Mouse (Mus musculus) heart, adult 2 months (tissue): ENCODE data around the gene Cyth4. TPM values are rescaled to one million over a fixed set of nuclear protein-coding genes. Genes with fewer than 3 reads are reported as not detected.

ENCODE experiments used
- DNase-seq, 2 experiments: peaks; one replicate each; pipeline ENCODE4 v3.0.0; 2021
- H3K27ac ChIP-seq: fragments of 200-600 bp; 2 replicates; pipeline ENCODE4 v1.8.1; 2022
- H3K27me3 ChIP-seq: fragments of 200-500 bp; 2 replicates; pipeline ENCODE4 v1.6.1; 2012; ENCODE audit warnings: mild to moderate bottlenecking, low read length, inconsistent platforms, mixed read lengths; ENCODE audit not compliant: control insufficient read depth, insufficient read depth
- H3K36me3 ChIP-seq: fragments of 200-500 bp; 2 replicates; pipeline ENCODE4 v1.6.1; 2012; ENCODE audit warnings: low read length, inconsistent platforms; ENCODE audit not compliant: control insufficient read depth, insufficient read depth
- H3K4me1 ChIP-seq: fragments of 200-500 bp; 2 replicates; pipeline ENCODE4 v1.6.1; 2011; ENCODE audit warnings: low read length; ENCODE audit not compliant: control insufficient read depth, insufficient read depth
- H3K4me3 ChIP-seq: fragments of 200-600 bp; 2 replicates; pipeline ENCODE4 v1.8.1; 2022
- H3K79me2 ChIP-seq: fragments of 200-500 bp; replicated peaks from 2 replicates; pipeline ENCODE4 v1.6.1; 2012; ENCODE audit warnings: mild to moderate bottlenecking, inconsistent platforms, low read length, moderate library complexity, mixed read lengths; ENCODE audit not compliant: control insufficient read depth, insufficient read depth
- H3K9ac ChIP-seq: fragments of 200-500 bp; 2 replicates; pipeline ENCODE4 v1.6.1; 2012; ENCODE audit warnings: low read depth, mild to moderate bottlenecking, control low read depth, inconsistent platforms, low read length, mixed read lengths
- CTCF ChIP-seq: fragments of 200-600 bp; IDR thresholded peaks from 2 replicates; pipeline ENCODE4 v1.8.1; 2022; ENCODE audit warnings: antibody characterized with exemption, mild to moderate bottlenecking, moderate library complexity
- EP300 ChIP-seq: fragments of 200-500 bp; IDR thresholded peaks from 2 replicates; pipeline ENCODE4 v1.6.1; 2011; ENCODE audit warnings: low read depth, low read length, control low read depth; ENCODE audit not compliant: insufficient read depth
- POLR2A ChIP-seq: fragments of 200-500 bp; IDR thresholded peaks from 2 replicates; pipeline ENCODE4 v1.6.1; 2011; ENCODE audit warnings: mild to moderate bottlenecking, low read depth, low read length, control low read depth; ENCODE audit not compliant: insufficient read depth
- WGBS: fragments of 180-500 bp; shearing (Covaris S2); methylation state at CpG from one replicate; pipeline ENCODE4 v1.1.7; 2018; 5-methylcytosine and 5-hydroxymethylcytosine counted together
- intact Hi-C: fragments of 180-260 bp; cut with DNase I; formaldehyde crosslinking; loops from one replicate; pipeline ENCODE4 v1.15.1; 2025
- polyA plus RNA-seq: library from polyadenylated mRNA; depleted of rRNA; stranded (reverse); fragments of >200 nt; gene quantifications from 2 replicates; pipeline ENCODE4 v1.2.3, GENCODE M21; 2012
- total RNA-seq, 2 experiments: library from RNA; stranded (reverse); gene quantifications; 2 replicates each; pipeline ENCODE4 v1.2.3; 2021

The Cyth4 gene
- total and polyA plus RNA-seq, 3 experiments = 6.1 to 12.8 (median 6.7) TPM

DNA sequence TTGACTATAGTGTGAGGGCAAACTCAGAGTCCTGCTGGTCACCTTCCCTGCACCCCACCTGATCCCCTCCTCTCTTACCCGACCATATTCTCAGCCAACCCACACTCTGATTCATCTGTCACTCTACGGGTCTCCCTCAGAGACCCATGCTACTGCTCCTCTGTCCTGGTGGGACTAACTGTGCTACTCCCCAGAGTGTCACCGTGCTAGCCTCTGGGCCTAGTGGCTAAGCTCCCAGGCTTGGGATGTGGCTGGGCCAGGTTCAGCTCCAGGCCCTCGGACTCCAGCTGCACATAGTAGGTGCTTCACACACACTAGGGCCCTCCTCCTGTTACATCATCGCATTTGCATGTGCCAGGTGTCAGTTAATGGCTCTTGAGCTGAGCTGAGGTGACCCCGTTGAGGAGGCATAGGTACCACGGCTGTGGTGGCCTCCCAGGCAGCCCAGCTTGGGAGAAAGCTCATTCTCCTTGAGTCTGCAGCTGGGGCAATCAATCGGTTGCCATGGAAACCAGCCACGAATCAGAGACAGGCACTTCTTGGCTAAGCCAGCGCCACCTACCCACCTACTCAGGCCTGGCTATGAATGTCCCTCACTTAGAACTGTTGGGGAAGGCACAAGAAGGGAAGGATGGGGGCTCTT, 37.4 kb downstream of the Cyth4 start:
- H3K27me3 ChIP-seq = 0 out of 2 replicates have a peak, but pooled peaks cover 2% of the 10 kb centered on the region
- no peak overlapping the region for H3K27ac ChIP-seq
- no peaks in the 10 kb centered on the region for H3K79me2 ChIP-seq
- DNase-seq = no peak
- WGBS = 54% methylated on average over 10 of the region's 10 CpGs
- no peak overlapping the region for H3K4me3 ChIP-seq
- H3K36me3 ChIP-seq = no peaks in the 10 kb centered on the region
- no peaks in the 10 kb centered on the region for H3K4me1 ChIP-seq
- intact Hi-C loops = no loop called here
- no peak overlapping the region for H3K9ac ChIP-seq
- TF ChIP-seq POLR2A = no peak
- no peak for TF ChIP-seq CTCF
- TF ChIP-seq EP300 = no peak

- H3K27me3 ChIP-seq = 0 out of 2 replicates have a peak, but pooled peaks cover 2% of the 10 kb centered on the region
- whole genome bisulfite sequencing = 25% methylated on average over 7 of the region's 7 CpGs
- H3K27ac ChIP-seq = no peak overlapping the region
Observed at GRCm38 (mm10) chr15:78635231-78635630, 38.4 kb downstream of the Cyth4 start.

DNA sequence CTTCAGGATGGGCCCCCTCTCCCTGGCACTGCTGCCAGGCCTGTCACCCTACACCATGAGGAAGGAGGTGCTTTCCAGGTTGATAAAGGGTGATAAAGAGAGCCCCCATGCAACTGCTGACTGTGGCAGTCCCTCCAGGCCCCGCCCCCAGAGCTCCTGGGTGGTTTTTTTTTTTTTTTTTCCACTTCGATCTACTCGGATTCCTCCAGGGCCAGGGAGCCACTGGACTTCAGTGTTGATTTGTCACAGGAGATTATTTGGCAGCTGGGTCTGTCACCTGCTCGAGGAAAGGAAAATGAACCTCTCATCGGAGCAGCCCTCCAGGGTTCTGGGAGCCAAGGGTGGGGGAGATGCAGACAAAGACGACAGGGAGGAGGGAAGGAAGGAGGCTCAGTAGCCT, 46.8 kb downstream of the Cyth4 start:
- WGBS = 19% methylated on average over 6 of the region's 6 CpGs
- no peak for DNase-seq
- Histone ChIP-seq H3K4me1 (no peaks in the 10 kb centered on the region), H3K4me3 (no peak overlapping the region), H3K27ac (no peak overlapping the region), H3K36me3 (no peaks in the 10 kb centered on the region), H3K9ac (no peak overlapping the region), H3K79me2 (no peaks in the 10 kb centered on the region), H3K27me3 (no peaks in the 10 kb centered on the region)
- TF ChIP-seq EP300 (no peak), CTCF (no peak), POLR2A (no peak)
- intact Hi-C loops = no loop called here

More at GRCm38 (mm10) chr15:78635231-78635630, 38.4 kb downstream of the Cyth4 start:
- no peak overlapping the region for H3K4me3 ChIP-seq
- H3K9ac ChIP-seq = no peak overlapping the region
- intact Hi-C loops = no loop called here
- no peaks in the 10 kb centered on the region for H3K36me3 ChIP-seq
- H3K79me2 ChIP-seq = no peaks in the 10 kb centered on the region
- H3K4me1 ChIP-seq = no peaks in the 10 kb centered on the region
- DNase-seq = peak; percentile 41 to 51
- no peak for TF ChIP-seq POLR2A
- no peak for TF ChIP-seq EP300
- no peak for TF ChIP-seq CTCF

- H3K4me3 ChIP-seq = no peak overlapping the region
- H3K4me1 ChIP-seq = no peaks in the 10 kb centered on the region
- no peak for DNase-seq
- H3K79me2 ChIP-seq = no peaks in the 10 kb centered on the region
- 40% methylated on average over 8 of the region's 8 CpGs for WGBS
- H3K27ac ChIP-seq = no peak overlapping the region
- no peaks in the 10 kb centered on the region for H3K27me3 ChIP-seq
- H3K36me3 ChIP-seq = no peaks in the 10 kb centered on the region
- intact Hi-C loops = no loop called here
- TF ChIP-seq POLR2A (no peak), EP300 (no peak)
- H3K9ac ChIP-seq = no peak overlapping the region
Observed at GRCm38 (mm10) chr15:78644606-78645005, 47.8 kb downstream of the Cyth4 start.

DNA sequence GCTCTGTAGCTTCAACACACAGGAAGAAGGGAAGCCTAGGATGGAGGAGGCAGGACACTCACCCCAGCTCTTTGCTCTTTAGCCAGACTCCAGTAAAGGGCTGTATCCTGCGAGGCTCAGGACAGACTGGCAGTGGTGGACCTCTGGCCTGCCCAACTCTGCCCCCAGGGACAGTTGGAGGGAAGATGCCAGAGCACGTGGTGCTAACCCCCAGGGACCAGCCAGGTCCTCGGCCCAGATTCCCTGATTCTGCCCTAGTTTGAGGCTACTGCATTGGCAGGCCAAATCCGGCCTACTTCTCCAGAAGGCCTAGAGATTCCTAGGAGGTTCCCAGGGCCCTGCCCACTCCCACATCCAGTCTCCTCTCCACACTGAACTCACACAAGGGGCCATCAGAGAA, 50.9 kb downstream of the Cyth4 start:
- H3K27ac ChIP-seq = no peak overlapping the region
- intact Hi-C loops = no loop called here
- peak in 1 of 2 experiments; percentile 27 for DNase-seq
- H3K4me1 ChIP-seq = no peaks in the 10 kb centered on the region
- TF ChIP-seq CTCF (no peak), EP300 (no peak), POLR2A (no peak)
- no peak overlapping the region for H3K4me3 ChIP-seq
- 78% methylated on average over 4 of the region's 4 CpGs for WGBS
- no peaks in the 10 kb centered on the region for H3K79me2 ChIP-seq
- H3K36me3 ChIP-seq = no peaks in the 10 kb centered on the region
- no peak overlapping the region for H3K9ac ChIP-seq
- H3K27me3 ChIP-seq = no peaks in the 10 kb centered on the region

GRCm38 (mm10) chr15:78651169-78651568, 54.3 kb downstream of the Cyth4 start:
- Histone ChIP-seq H3K4me1 (no peaks in the 10 kb centered on the region), H3K27ac (no peak overlapping the region), H3K36me3 (no peaks in the 10 kb centered on the region), H3K4me3 (no peak overlapping the region), H3K9ac (no peak overlapping the region), H3K27me3 (no peaks in the 10 kb centered on the region), H3K79me2 (no peaks in the 10 kb centered on the region)
- WGBS = 22% methylated on average over 4 of the region's 4 CpGs
- intact Hi-C loops = no loop called here
- TF ChIP-seq POLR2A (no peak), EP300 (no peak), CTCF (no peak)
- DNase-seq = no peak
